Mouse (Mus musculus) cerebellum, adult 2 months (tissue): Measurements from ENCODE around the gene Atf6b.

Experiments used
- CTCF ChIP-seq: fragments of 200-500 bp; IDR thresholded peaks from 2 replicates; pipeline ENCODE4 v1.5.1; 2011; ENCODE audit warnings: low read depth, mild to moderate bottlenecking, control low read depth, low read length, moderate library complexity, borderline replicate concordance; ENCODE audit not compliant: insufficient read depth
- POLR2A ChIP-seq: fragments of 200-500 bp; IDR thresholded peaks from 2 replicates; pipeline ENCODE4 v1.6.1; 2011; ENCODE audit warnings: low read length, control low read depth, borderline replicate concordance; ENCODE audit not compliant: insufficient read depth

DNA sequence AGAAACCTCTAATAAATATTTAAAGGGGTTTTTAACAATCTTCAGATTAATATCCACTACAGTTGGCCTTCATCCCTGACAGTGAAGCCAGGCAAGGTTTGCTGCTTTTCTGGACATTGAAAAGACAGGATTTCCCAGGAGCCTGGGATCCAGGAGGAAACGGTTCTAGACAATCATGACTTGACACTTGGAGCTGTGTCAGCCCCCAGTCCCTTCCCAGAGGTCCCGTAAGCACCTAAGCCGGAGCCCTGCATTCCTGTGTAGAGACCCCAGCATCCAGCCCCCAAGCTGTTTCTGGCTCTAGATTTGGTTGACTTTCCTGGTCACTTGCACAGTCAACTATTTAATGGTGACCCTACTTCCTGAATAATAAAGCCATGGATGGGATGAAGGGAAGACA, 11.6 kb downstream of the Atf6b start:
- TF ChIP-seq CTCF: no peak
- TF ChIP-seq POLR2A: no peak
